ENCODE assay signal across 8 mouse cellular contexts in genomic region chr3:108086470-108086979, GRCm38 (mm10). TPM values are rescaled to one million over a fixed set of nuclear protein-coding genes. Genes with fewer than 3 reads are reported as not detected.
DNase-seq lines count a peak whose midpoint lies in the region; ATAC-seq lines count a peak whose summit lies in the region.

Gene Ampd2, minus strand, starts transcription at chr3:108086651.

- H3K9me3 ChIP-seq in intestine, embryonic 15.5 days, result no peaks in the 10 kb centered on the region
- no peaks in the 10 kb centered on the region for H3K9me3 ChIP-seq in limb, embryonic 10.5 days (replicated peaks)
- H3K9me3 ChIP-seq in midbrain, embryonic 11.5 days (ENCODE audit: control insufficient read depth, low read length), result no peaks in the 10 kb centered on the region

- peak; percentile 55 for DNase-seq in right cerebral cortex, postnatal 14 days
- DNase-seq in right cerebral cortex, adult 2 months (ENCODE audit: low spot score in 2 of 2), result no peak
- peak; percentile 92 for DNase-seq in embryo, embryonic 10.5 days (ENCODE audit: low spot score)
- no peak for DNase-seq in gonadal fat pad, adult 2 months (ENCODE audit: low read depth)
- peak; percentile 92 for DNase-seq in limb, embryonic 10.5 days (ENCODE audit: low spot score)
- DNase-seq in midbrain, embryonic 11.5 days (ENCODE audit: low spot score, missing footprints), result peak; percentile 99
- DNase-seq in spleen, postnatal 4 days (ENCODE audit: low spot score in 2 of 2), result peak; percentile 83 to 90

- peak within 1 kb of the TSS; percentile 96 for H3K27ac ChIP-seq in intestine, embryonic 15.5 days
- H3K27ac ChIP-seq in limb, embryonic 10.5 days, result peak within 1 kb of the TSS; percentile 92
- H3K27ac ChIP-seq in midbrain, embryonic 11.5 days (ENCODE audit: low read depth, low read length), result peak within 1 kb of the TSS; percentile 84

- peaks cover 52% of the 10 kb centered on the region for H3K4me1 ChIP-seq in intestine, embryonic 15.5 days (replicated peaks)
- H3K4me1 ChIP-seq in limb, embryonic 10.5 days, result peaks cover 80% of the 10 kb centered on the region
- peaks cover 28% of the 10 kb centered on the region for H3K4me1 ChIP-seq in midbrain, embryonic 11.5 days (ENCODE audit: control insufficient read depth, insufficient read depth, low read length)

- no peaks in the 10 kb centered on the region for H3K36me3 ChIP-seq in intestine, embryonic 15.5 days
- H3K36me3 ChIP-seq in limb, embryonic 10.5 days, result no peaks in the 10 kb centered on the region
- no peaks in the 10 kb centered on the region for H3K36me3 ChIP-seq in midbrain, embryonic 11.5 days (ENCODE audit: control insufficient read depth, insufficient read depth, low read length)

- peak; percentile 65 for ATAC-seq in intestine, embryonic 15.5 days
- ATAC-seq in midbrain, embryonic 11.5 days (ENCODE audit: low FRiP score), result peak; percentile 63

- H3K4me2 ChIP-seq in intestine, embryonic 15.5 days (replicated peaks), result peak within 1 kb of the TSS; percentile 97
- H3K4me2 ChIP-seq in midbrain, embryonic 11.5 days, result peak within 1 kb of the TSS; percentile 76

- H3K9ac ChIP-seq in intestine, embryonic 15.5 days, result peak within 1 kb of the TSS; percentile 75
- peak within 1 kb of the TSS; percentile 64 for H3K9ac ChIP-seq in midbrain, embryonic 11.5 days (ENCODE audit: low read length)

- H3K4me3 ChIP-seq in intestine, embryonic 15.5 days (replicated peaks), result peak within 1 kb of the TSS; percentile 73
- peak within 1 kb of the TSS; percentile 87 for H3K4me3 ChIP-seq in limb, embryonic 10.5 days
- peak within 1 kb of the TSS; percentile 49 for H3K4me3 ChIP-seq in midbrain, embryonic 11.5 days (ENCODE audit: low read depth, low read length)

- under 1% methylated on average over 29 of the region's 29 CpGs for WGBS in intestine, embryonic 15.5 days
- under 1% methylated on average over 29 of the region's 29 CpGs for whole genome bisulfite sequencing in limb, embryonic 10.5 days
- under 1% methylated on average over 29 of the region's 29 CpGs for WGBS in midbrain, embryonic 11.5 days

- H3K27me3 ChIP-seq in intestine, embryonic 15.5 days (replicated peaks), result no peaks in the 10 kb centered on the region
- no peaks in the 10 kb centered on the region for H3K27me3 ChIP-seq in limb, embryonic 10.5 days (ENCODE audit: low read depth, poor library complexity, severe bottlenecking)
- no peaks in the 10 kb centered on the region; the same call in 1 of the 2 replicates for H3K27me3 ChIP-seq in midbrain, embryonic 11.5 days (ENCODE audit: control insufficient read depth, insufficient read depth, low read length)

RNA-seq across cellular contexts. Expression of gene Ampd2, which starts in this region (rescaled TPM):
- 62.8 and 73.1 TPM in 2 replicates for polyA plus RNA-seq in gonadal fat pad, adult 2 months (2012; rRNA removed)
- polyA plus RNA-seq in intestine, embryonic 15.5 days (2015; fragmentation: Nextera tagmentation; extraction: Ambion mirVana), result 49.9 and 53.6 TPM in 2 replicates
- 68.8 and 69.7 TPM in 2 replicates for polyA plus RNA-seq in limb, embryonic 10.5 days (2016; fragmentation: Nextera tagmentation; extraction: Ambion mirVana)
- polyA plus RNA-seq in midbrain, embryonic 11.5 days (2014; fragmentation: Nextera tagmentation; extraction: Ambion mirVana), result 31.2 and 37.0 TPM in 2 replicates

Comparison
In these comparisons a context has a peak if more than half of its experiments do, and no peak if none do; other contexts are left out.
1. DNase-seq: peak in right cerebral cortex, postnatal 14 days (single experiment), embryo, embryonic 10.5 days (single experiment), limb, embryonic 10.5 days (single experiment), midbrain, embryonic 11.5 days (single experiment) and spleen, postnatal 4 days (2 of 2); none in right cerebral cortex, adult 2 months (0 of 2) and gonadal fat pad, adult 2 months (single experiment).
2. Peak in every context shown above with its lines, with median percentiles within 50 percentile points of each other: H3K27ac ChIP-seq and H3K4me3 ChIP-seq.